9 mouse cellular contexts compared by ENCODE assay signal in the genomic region with DNA sequence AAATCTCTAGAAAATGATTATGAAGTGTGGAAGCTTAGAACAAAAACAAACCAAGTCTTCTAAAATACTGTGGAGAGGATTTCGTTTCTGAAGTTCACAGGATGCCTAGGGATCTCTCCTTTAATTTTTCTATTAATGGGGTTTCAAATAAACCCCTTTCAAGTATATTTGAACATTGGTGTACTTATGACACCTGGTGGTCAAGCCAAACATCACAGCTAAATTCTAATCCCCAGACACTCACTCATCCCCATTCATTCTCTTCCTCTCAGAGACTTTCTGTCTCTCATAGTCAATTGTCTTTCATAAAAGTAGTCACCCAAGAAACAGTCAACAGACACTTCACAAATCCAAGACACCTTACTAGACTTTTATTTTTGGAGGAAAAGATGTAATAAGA. TPM values are rescaled to one million over a fixed set of nuclear protein-coding genes. Genes with fewer than 3 reads are reported as not detected.
A peak's percentile ranks its signal among the peaks of the same experiment; 100 is the strongest.
DNase-seq lines count a peak whose midpoint lies in the region; ATAC-seq and TF ChIP-seq lines count a peak whose summit lies in the region.
"Had no signal": no experiment of that assay in that cellular context is flagged by ENCODE, and none has a peak within 500 bp of the region (broad histone marks: within the 10 kb centered on the region; RNA-seq: fewer than 3 reads in every experiment).

No protein-coding gene starts in this region.

- H3K27ac ChIP-seq in cerebellum, adult 2 months (ENCODE audit: insufficient read depth, low read length): no peak overlapping the region
- H3K27ac ChIP-seq: embryonic facial prominence, embryonic 13.5 days had no signal

- ATAC-seq in CD4-positive, CD25-positive, alpha-beta regulatory T cell, adult 4 months: peak; percentile 92
- no peak for ATAC-seq in cerebellum, adult (ENCODE audit: insufficient number of reproducible peaks, low FRiP score, low TSS enrichment)

- TF ChIP-seq POLR2A in cerebellum, adult 2 months (IDR thresholded peaks at IDR 0.05; ENCODE audit: borderline replicate concordance, insufficient read depth, low read length): no peak

- H3K4me1 ChIP-seq in cerebellum, adult 2 months (ENCODE audit: control insufficient read depth, insufficient read depth, low read length): no peaks in the 10 kb centered on the region
- H3K4me1 ChIP-seq: embryonic facial prominence, embryonic 13.5 days had no signal

- 3% methylated on average over 1 of the region's 1 CpGs for WGBS in cerebellum, adult 2 months

- DNase-seq in cerebellum, postnatal 10 days: peak; percentile 16 to 19
- no peak for DNase-seq in cerebellum, adult 2 months
- peak; percentile 8 for DNase-seq in layer of hippocampus, adult 11-12 months (ENCODE audit: low spot score)
- DNase-seq in layer of hippocampus, postnatal 36 days: no peak
- DNase-seq in layer of hippocampus, adult 9-10 months (ENCODE audit: low spot score): peak; percentile 16
- no peak for DNase-seq in gastrocnemius, postnatal 25 days

- H3K27me3 ChIP-seq in cerebellum, adult 2 months (ENCODE audit: control insufficient read depth, insufficient read depth, low read length): no peaks in the 10 kb centered on the region
- H3K27me3 ChIP-seq: embryonic facial prominence, embryonic 13.5 days had no signal

- no peak overlapping the region for H3K4me3 ChIP-seq in cerebellum, adult 2 months (replicated peaks; ENCODE audit: insufficient read depth, low read depth, low read length)
- H3K4me3 ChIP-seq: embryonic facial prominence, embryonic 13.5 days had no signal

- no peak for TF ChIP-seq CTCF in cerebellum, adult 2 months (IDR thresholded peaks at IDR 0.05; ENCODE audit: borderline replicate concordance, insufficient read depth, low read depth, low read length)

RNA-seq across cellular contexts. Expression of gene P2ry10b, which starts 19.6 kb away (rescaled TPM):
- 0.08 and 0.16 TPM in 2 replicates for polyA plus RNA-seq in cerebellum, adult 2 months (2012; rRNA removed)
- under 1 TPM; 0.47 to 0.56 TPM for total RNA-seq in layer of hippocampus, postnatal 36 days (2021)
- polyA plus RNA-seq in CD4-positive, CD25-positive, alpha-beta regulatory T cell, adult 4 months (2017; shearing (Covaris generic)): 1 to 10 TPM; 6.1 to 7.2 TPM
- under 1 TPM; 0.28 to 0.94 TPM for total RNA-seq in gastrocnemius, postnatal 25 days (2021)

Comparison
In these comparisons a context has a peak if more than half of its experiments do, and no peak if none do; other contexts are left out.
1. DNase-seq: peak in cerebellum, postnatal 10 days (2 of 2), layer of hippocampus, adult 11-12 months (single experiment) and layer of hippocampus, adult 9-10 months (single experiment); none in cerebellum, adult 2 months (0 of 2), layer of hippocampus, postnatal 36 days (0 of 2) and gastrocnemius, postnatal 25 days (single experiment).